In the genomic region with DNA sequence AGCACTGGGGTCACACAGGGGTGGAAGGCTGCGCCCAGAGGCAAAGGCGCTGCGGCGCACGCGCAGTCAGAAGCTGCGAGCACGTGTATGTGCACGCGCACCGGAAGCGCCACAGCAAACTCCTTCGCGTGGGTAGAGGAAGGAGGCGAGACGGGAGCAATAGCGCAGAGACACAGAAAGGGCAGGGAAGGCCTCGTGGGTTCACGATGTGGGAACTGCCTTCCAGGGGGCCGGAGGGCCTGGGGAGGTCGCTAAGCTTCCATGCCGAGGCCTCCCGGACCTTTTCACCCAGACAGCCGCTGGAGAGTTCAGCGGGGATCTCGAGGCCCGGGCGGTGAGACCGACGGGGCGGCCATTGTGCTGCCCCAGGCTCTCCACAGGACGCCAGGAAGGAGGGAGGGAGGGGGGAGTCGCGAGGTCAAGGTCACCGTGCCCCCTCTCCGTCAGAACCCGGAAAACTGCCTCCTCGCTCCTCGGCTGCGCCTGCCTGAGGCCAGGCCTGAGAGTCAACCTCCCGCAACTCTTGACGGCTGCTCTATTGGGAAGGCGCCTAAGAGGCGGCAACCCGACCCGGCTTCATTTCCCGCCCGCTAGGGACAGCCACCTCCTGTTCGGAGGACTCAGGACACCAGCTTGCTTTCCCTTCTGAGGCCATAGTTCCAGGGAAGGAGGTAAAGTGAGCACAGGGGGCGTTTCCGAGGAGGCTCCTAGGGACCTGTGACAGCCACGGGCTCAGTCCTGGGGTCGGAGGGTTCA, we compare ENCODE assay signal across 7 mouse cellular contexts. TPM values are rescaled to one million over a fixed set of nuclear protein-coding genes. Genes with fewer than 3 reads are reported as not detected.
DNase-seq lines count a peak whose midpoint lies in the region; ATAC-seq and TF ChIP-seq lines count a peak whose summit lies in the region.

A gene (plus strand): TSS at position 453 of the 756 bp plus-strand sequence.

- ATAC-seq in forebrain, postnatal 0 days: peak; percentile 92
- peak; percentile 80 for ATAC-seq in kidney, embryonic 16.5 days (ENCODE audit: low FRiP score, low TSS enrichment)
- ATAC-seq in liver, embryonic 13.5 days (ENCODE audit: low read depth): no peak

- H3K4me1 ChIP-seq in E14TG2a.4 (replicated peaks; ENCODE audit: low read depth, low read length): peaks cover 59% of the 10 kb centered on the region
- H3K4me1 ChIP-seq in forebrain, postnatal 0 days (ENCODE audit: insufficient read depth): 0 out of 2 replicates have a peak, but pooled peaks cover 2% of the 10 kb centered on the region
- H3K4me1 ChIP-seq in kidney, embryonic 16.5 days (ENCODE audit: insufficient read depth, low read length): peaks cover 9% of the 10 kb centered on the region
- H3K4me1 ChIP-seq in liver, embryonic 13.5 days (replicated peaks): peaks cover 36% of the 10 kb centered on the region

- H3K4me2 ChIP-seq in forebrain, postnatal 0 days (ENCODE audit: low read depth): peak within 1 kb of the TSS; percentile 59
- peak within 1 kb of the TSS; percentile 50 for H3K4me2 ChIP-seq in kidney, embryonic 16.5 days (replicated peaks; ENCODE audit: low read depth, low read length)
- H3K4me2 ChIP-seq in liver, embryonic 13.5 days: peak within 1 kb of the TSS; percentile 30

- no peaks in the 10 kb centered on the region for H3K36me3 ChIP-seq in E14TG2a.4 (ENCODE audit: insufficient read depth, low read length)
- H3K36me3 ChIP-seq in forebrain, postnatal 0 days (ENCODE audit: insufficient read depth): no peaks in the 10 kb centered on the region
- no peaks in the 10 kb centered on the region for H3K36me3 ChIP-seq in kidney, embryonic 16.5 days (ENCODE audit: insufficient read depth, low read length)
- no peaks in the 10 kb centered on the region for H3K36me3 ChIP-seq in liver, embryonic 13.5 days

- WGBS in forebrain, postnatal 0 days: 11% methylated on average over 51 of the region's 53 CpGs
- WGBS in kidney, embryonic 16.5 days: 15% methylated on average over 47 of the region's 53 CpGs
- 48% methylated on average over 53 of the region's 53 CpGs for WGBS in liver, embryonic 13.5 days (ENCODE audit: insufficient replicate concordance)

- H3K9ac ChIP-seq in forebrain, postnatal 0 days: peak within 1 kb of the TSS; percentile 47
- H3K9ac ChIP-seq in kidney, embryonic 16.5 days (replicated peaks; ENCODE audit: low read length): peak within 1 kb of the TSS; percentile 60
- 0 out of 2 replicates have a peak within 1 kb of the TSS, but pooled peaks have one; percentile 10 for H3K9ac ChIP-seq in liver, embryonic 13.5 days

- no peak within 1 kb of the TSS for H3K27ac ChIP-seq in forebrain, postnatal 0 days (ENCODE audit: low read depth, low read length)
- H3K27ac ChIP-seq in kidney, embryonic 16.5 days (ENCODE audit: low read length): peak within 1 kb of the TSS; percentile 31; the same call in 1 of the 2 replicates
- no peak within 1 kb of the TSS for H3K27ac ChIP-seq in liver, embryonic 13.5 days

- H3K9me3 ChIP-seq in E14TG2a.4 (ENCODE audit: low read length): no peaks in the 10 kb centered on the region
- H3K9me3 ChIP-seq in forebrain, postnatal 0 days (ENCODE audit: low read length): no peaks in the 10 kb centered on the region
- H3K9me3 ChIP-seq in kidney, embryonic 16.5 days (ENCODE audit: low read length): no peaks in the 10 kb centered on the region
- no peaks in the 10 kb centered on the region for H3K9me3 ChIP-seq in liver, embryonic 13.5 days (replicated peaks)

- H3K4me3 ChIP-seq in E14TG2a.4 (replicated peaks; ENCODE audit: low read length): peak within 1 kb of the TSS; percentile 71
- peak within 1 kb of the TSS; percentile 35 for H3K4me3 ChIP-seq in forebrain, postnatal 0 days (ENCODE audit: low read depth, low read length)
- H3K4me3 ChIP-seq in kidney, embryonic 16.5 days (ENCODE audit: low read length): peak within 1 kb of the TSS; percentile 8
- no peak within 1 kb of the TSS for H3K4me3 ChIP-seq in liver, embryonic 13.5 days (replicated peaks)

- no peak for TF ChIP-seq CTCF in E14TG2a.4 (conservative IDR thresholded peaks at IDR 0.05; ENCODE audit: low read length)
- no peak for TF ChIP-seq CTCF in forebrain, postnatal 0 days (IDR thresholded peaks at IDR 0.05; ENCODE audit: low read depth)

- peak; percentile 16 for DNase-seq in Muller cell, postnatal 12 days (ENCODE audit: inconsistent ontology term)
- DNase-seq in forebrain, postnatal 0 days: peak; percentile 87
- no peak for DNase-seq in liver, embryonic 13.5 days
- DNase-seq in retina, postnatal 7 days (ENCODE audit: low read depth, low spot score): peak; percentile 33
- no peak for DNase-seq in urinary bladder, postnatal 4 days (ENCODE audit: low spot score in 2 of 2)

- H3K27me3 ChIP-seq in E14TG2a.4 (ENCODE audit: insufficient read depth, low read length): peaks cover 7% of the 10 kb centered on the region
- no peaks in the 10 kb centered on the region for H3K27me3 ChIP-seq in forebrain, postnatal 0 days (ENCODE audit: insufficient read depth, low read length)
- 0 out of 2 replicates have a peak, but pooled peaks cover 3% of the 10 kb centered on the region for H3K27me3 ChIP-seq in kidney, embryonic 16.5 days (ENCODE audit: insufficient read depth, low read length)
- H3K27me3 ChIP-seq in liver, embryonic 13.5 days: peaks cover 3% of the 10 kb centered on the region

RNA-seq across cellular contexts. Expression of the gene that starts here (rescaled TPM):
- total RNA-seq in forebrain, postnatal 0 days (2014; rRNA removed): 0.24 TPM in 1 of 2 replicates, not detected in the other
- 0.74 and 1.7 TPM in 2 replicates for polyA plus RNA-seq in forebrain, postnatal 0 days (2015; fragmentation: Nextera tagmentation; extraction: Ambion mirVana)
- 0.28 and 0.30 TPM in 2 replicates for polyA plus RNA-seq in kidney, embryonic 16.5 days (2015; fragmentation: Nextera tagmentation; extraction: Ambion mirVana)
- not detected in 2 replicates for polyA plus RNA-seq in liver, embryonic 13.5 days (2015; fragmentation: Nextera tagmentation; extraction: Ambion mirVana)

Comparison
In these comparisons a context has a peak if more than half of its experiments do, and no peak if none do; other contexts are left out.
1. Peak in ATAC-seq, H3K4me3 ChIP-seq, H3K27ac ChIP-seq, H3K9ac ChIP-seq and H3K4me2 ChIP-seq in kidney, embryonic 16.5 days; RNA of the gene not detected or under 1 TPM.
2. DNase-seq: peak in Muller cell, postnatal 12 days (single experiment), forebrain, postnatal 0 days (single experiment) and retina, postnatal 7 days (single experiment); none in liver, embryonic 13.5 days (single experiment) and urinary bladder, postnatal 4 days (0 of 2).
3. H3K9ac ChIP-seq: peak in every context shown above with its lines; median percentile 60 in kidney, embryonic 16.5 days; 47 in forebrain, postnatal 0 days; 10 in liver, embryonic 13.5 days.
4. Peak in every context shown above with its lines, with median percentiles within 50 percentile points of each other: H3K4me2 ChIP-seq.